8 mouse cellular contexts compared by ENCODE assay signal in genomic region chr1:181255450-181255849, GRCm38 (mm10). TPM values are rescaled to one million over a fixed set of nuclear protein-coding genes. Genes with fewer than 3 reads are reported as not detected.
DNase-seq lines count a peak whose midpoint lies in the region; ATAC-seq and TF ChIP-seq lines count a peak whose summit lies in the region.

No protein-coding gene starts in this region.

- no peak for TF ChIP-seq POLR2A in thymus, adult 2 months (IDR thresholded peaks at IDR 0.05; ENCODE audit: control insufficient read depth, extremely low read depth, insufficient read depth, low read length, poor library complexity)

- DNase-seq in forebrain, embryonic 14.5 days (ENCODE audit: low spot score): no peak
- peak; percentile 39 for DNase-seq in liver
- DNase-seq in thymus, adult 2 months: peak; percentile 42
- no peak for DNase-seq in embryo, embryonic 10 days (ENCODE audit: low spot score)
- DNase-seq in frontal cortex, adult 2 months (ENCODE audit: extremely low spot score in 1 of 2, low spot score in 1 of 2): no peak
- DNase-seq in cerebellum, postnatal 25 days: no peak

- H3K9me3 ChIP-seq in megakaryocyte, embryonic 14.5 days: no peaks in the 10 kb centered on the region
- no peaks in the 10 kb centered on the region for H3K9me3 ChIP-seq in forebrain, embryonic 14.5 days (replicated peaks; ENCODE audit: control insufficient read depth, low read length)

- no peak for TF ChIP-seq CTCF in thymus, adult 2 months (IDR thresholded peaks at IDR 0.05; ENCODE audit: borderline replicate concordance, control insufficient read depth, extremely low read depth, insufficient read depth, low read length, poor library complexity)

- H3K27me3 ChIP-seq in megakaryocyte, embryonic 14.5 days (replicated peaks): no peaks in the 10 kb centered on the region
- H3K27me3 ChIP-seq in forebrain, embryonic 14.5 days (replicated peaks; ENCODE audit: control insufficient read depth, insufficient read depth, low read length): no peaks in the 10 kb centered on the region
- no peaks in the 10 kb centered on the region for H3K27me3 ChIP-seq in thymus, adult 2 months (ENCODE audit: control insufficient read depth, insufficient read depth, low read length)

- 65% methylated on average over 9 of the region's 9 CpGs for WGBS in forebrain, embryonic 14.5 days
- WGBS in thymus, adult 2 months: 33% methylated on average over 9 of the region's 9 CpGs

- no peak for ATAC-seq in megakaryocyte, adult 5-6 weeks (ENCODE audit: poor library complexity, severe bottlenecking)
- no peak for ATAC-seq in forebrain, embryonic 14.5 days

- H3K4me1 ChIP-seq in megakaryocyte, embryonic 14.5 days: peaks cover 56% of the 10 kb centered on the region
- H3K4me1 ChIP-seq in forebrain, embryonic 14.5 days (ENCODE audit: control insufficient read depth, insufficient read depth, low read length): peaks cover 20% of the 10 kb centered on the region
- H3K4me1 ChIP-seq in thymus, adult 2 months (replicated peaks; ENCODE audit: control insufficient read depth, insufficient read depth, low read length): peaks cover 27% of the 10 kb centered on the region

- H3K4me2 ChIP-seq in forebrain, embryonic 14.5 days (ENCODE audit: low read length): peak overlapping the region; percentile 62; the same call in 1 of the 2 replicates

- H3K27ac ChIP-seq in forebrain, embryonic 14.5 days (ENCODE audit: low read depth, low read length): no peak overlapping the region
- no peak overlapping the region; the same call in 1 of the 2 replicates for H3K27ac ChIP-seq in thymus, adult 2 months (ENCODE audit: control insufficient read depth, insufficient read depth, low read length)

- no peak overlapping the region for H3K9ac ChIP-seq in forebrain, embryonic 14.5 days (ENCODE audit: low read length)

- H3K4me3 ChIP-seq in megakaryocyte, embryonic 14.5 days (replicated peaks): peak overlapping the region; percentile 92
- no peak overlapping the region for H3K4me3 ChIP-seq in forebrain, embryonic 14.5 days (ENCODE audit: low read depth, low read length)
- no peak overlapping the region for H3K4me3 ChIP-seq in thymus, adult 2 months (ENCODE audit: control insufficient read depth, insufficient read depth, low read length)

- H3K36me3 ChIP-seq in megakaryocyte, embryonic 14.5 days (replicated peaks; ENCODE audit: low read length): no peaks in the 10 kb centered on the region
- H3K36me3 ChIP-seq in forebrain, embryonic 14.5 days (ENCODE audit: control insufficient read depth, insufficient read depth, low read length): no peaks in the 10 kb centered on the region
- no peaks in the 10 kb centered on the region for H3K36me3 ChIP-seq in thymus, adult 2 months (ENCODE audit: control insufficient read depth, insufficient read depth, low read length)

RNA-seq across cellular contexts. Expression of gene Wdr26, which starts 43.6 kb away (rescaled TPM):
- 11.4 and 14.3 TPM in 2 replicates for polyA plus RNA-seq in megakaryocyte, embryonic 14.5 days (2012; ENCODE audit: insufficient read depth, low replicate concordance)
- total RNA-seq in megakaryocyte, adult 5-6 weeks (2015): 257 and 258 TPM in 2 replicates
- total RNA-seq in megakaryocyte, adult 5-6 weeks (2017): 235 and 244 TPM in 2 replicates
- 38.0 and 38.5 TPM in 2 replicates for polyA plus RNA-seq in forebrain, embryonic 14.5 days (2014; fragmentation: Nextera tagmentation; extraction: Ambion mirVana)
- polyA plus RNA-seq in thymus, adult 2 months (2012; rRNA removed): 62.4 and 74.9 TPM in 2 replicates
- 53.0 and 56.8 TPM in 2 replicates for polyA plus RNA-seq in frontal cortex, adult 2 months (2012; rRNA removed)

Comparison
In these comparisons a context has a peak if more than half of its experiments do, and no peak if none do; other contexts are left out.
1. DNase-seq: peak in liver (single experiment) and thymus, adult 2 months (single experiment); none in forebrain, embryonic 14.5 days (single experiment), embryo, embryonic 10 days (single experiment), frontal cortex, adult 2 months (0 of 2) and cerebellum, postnatal 25 days (0 of 2).